Mouse (Mus musculus) heart, adult 2 months (tissue): ENCODE measurements around the gene Kcnk1. TPM values are rescaled to one million over a fixed set of nuclear protein-coding genes. Genes with fewer than 3 reads are reported as not detected.
A peak's percentile ranks its signal among the peaks of the same experiment; 100 is the strongest.

Experiments used
- DNase-seq, 2 experiments: peaks; one replicate each; pipeline ENCODE4 v3.0.0; 2021
- H3K27ac ChIP-seq: fragments of 200-600 bp; 2 replicates; pipeline ENCODE4 v1.8.1; 2022
- H3K27me3 ChIP-seq: fragments of 200-500 bp; 2 replicates; pipeline ENCODE4 v1.6.1; 2012; ENCODE audit warnings: mild to moderate bottlenecking, low read length, inconsistent platforms, mixed read lengths; ENCODE audit not compliant: control insufficient read depth, insufficient read depth
- H3K36me3 ChIP-seq: fragments of 200-500 bp; 2 replicates; pipeline ENCODE4 v1.6.1; 2012; ENCODE audit warnings: low read length, inconsistent platforms; ENCODE audit not compliant: control insufficient read depth, insufficient read depth
- H3K4me1 ChIP-seq: fragments of 200-500 bp; 2 replicates; pipeline ENCODE4 v1.6.1; 2011; ENCODE audit warnings: low read length; ENCODE audit not compliant: control insufficient read depth, insufficient read depth
- H3K4me3 ChIP-seq: fragments of 200-600 bp; 2 replicates; pipeline ENCODE4 v1.8.1; 2022
- H3K79me2 ChIP-seq: fragments of 200-500 bp; replicated peaks from 2 replicates; pipeline ENCODE4 v1.6.1; 2012; ENCODE audit warnings: mild to moderate bottlenecking, inconsistent platforms, low read length, moderate library complexity, mixed read lengths; ENCODE audit not compliant: control insufficient read depth, insufficient read depth
- H3K9ac ChIP-seq: fragments of 200-500 bp; 2 replicates; pipeline ENCODE4 v1.6.1; 2012; ENCODE audit warnings: low read depth, mild to moderate bottlenecking, control low read depth, inconsistent platforms, low read length, mixed read lengths
- CTCF ChIP-seq: fragments of 200-600 bp; IDR thresholded peaks from 2 replicates; pipeline ENCODE4 v1.8.1; 2022; ENCODE audit warnings: antibody characterized with exemption, mild to moderate bottlenecking, moderate library complexity
- EP300 ChIP-seq: fragments of 200-500 bp; IDR thresholded peaks from 2 replicates; pipeline ENCODE4 v1.6.1; 2011; ENCODE audit warnings: low read depth, low read length, control low read depth; ENCODE audit not compliant: insufficient read depth
- POLR2A ChIP-seq: fragments of 200-500 bp; IDR thresholded peaks from 2 replicates; pipeline ENCODE4 v1.6.1; 2011; ENCODE audit warnings: mild to moderate bottlenecking, low read depth, low read length, control low read depth; ENCODE audit not compliant: insufficient read depth
- WGBS: fragments of 180-500 bp; shearing (Covaris S2); methylation state at CpG from one replicate; pipeline ENCODE4 v1.1.7; 2018; 5-methylcytosine and 5-hydroxymethylcytosine counted together
- intact Hi-C: fragments of 180-260 bp; cut with DNase I; formaldehyde crosslinking; loops from one replicate; pipeline ENCODE4 v1.15.1; 2025
- long read RNA-seq: library from polyadenylated mRNA; stranded (forward); transcript quantifications from one replicate; pipeline ENCODE4 v2.0.0, GENCODE M21; 2021
- polyA plus RNA-seq: library from polyadenylated mRNA; depleted of rRNA; stranded (reverse); fragments of >200 nt; gene quantifications from 2 replicates; pipeline ENCODE4 v1.2.3, GENCODE M21; 2012; rRNA removed
- total RNA-seq, 2 experiments: library from RNA; stranded (reverse); gene quantifications; 2 replicates each; pipeline ENCODE4 v1.2.3; 2021

Gene Kcnk1
- total RNA-seq, result under 1 TPM in 1 of 2 experiments, not detected in 1; 0.31 TPM
- 0.32 and 0.78 TPM in 2 replicates for polyA plus RNA-seq
- long read RNA-seq, partial matches to known transcripts, result 0 of 1 reads
- long read RNA-seq, other reads (novel, unspliced or antisense), result 0 of 1 reads

DNA sequence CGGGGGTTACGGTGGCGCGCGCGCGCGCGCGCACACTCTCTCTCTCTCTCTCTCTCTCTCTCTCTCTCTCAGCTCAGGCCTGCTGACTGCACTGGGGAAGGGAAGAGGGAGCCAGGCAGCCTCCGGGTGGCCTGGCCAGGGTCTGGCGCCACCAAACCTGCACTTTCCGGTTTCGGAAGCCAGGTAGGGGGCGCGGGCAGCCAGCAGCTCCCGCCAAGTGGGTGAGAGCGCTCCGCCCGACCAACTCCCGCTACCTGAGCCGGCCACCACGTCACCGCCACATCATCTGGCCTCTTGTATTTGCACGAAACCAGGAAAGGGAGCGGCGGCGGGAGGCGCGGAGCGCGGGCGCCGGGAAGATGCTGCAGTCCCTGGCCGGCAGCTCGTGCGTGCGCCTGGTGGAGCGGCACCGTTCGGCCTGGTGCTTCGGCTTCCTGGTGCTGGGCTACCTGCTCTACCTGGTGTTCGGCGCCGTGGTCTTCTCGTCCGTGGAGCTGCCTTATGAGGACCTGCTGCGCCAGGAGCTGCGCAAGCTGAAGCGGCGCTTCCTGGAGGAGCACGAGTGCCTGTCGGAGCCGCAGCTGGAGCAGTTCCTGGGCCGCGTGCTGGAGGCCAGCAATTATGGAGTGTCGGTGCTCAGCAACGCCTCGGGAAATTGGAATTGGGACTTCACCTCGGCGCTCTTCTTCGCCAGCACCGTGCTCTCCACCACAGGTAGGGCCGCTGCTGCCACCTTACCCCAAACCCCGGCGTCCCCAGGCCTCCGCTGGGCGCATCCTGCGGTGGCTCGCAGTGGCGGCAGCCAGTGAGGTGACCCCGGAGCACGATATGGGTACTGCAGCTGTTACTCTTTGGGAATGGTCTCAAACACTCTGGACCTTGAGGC is at the start of gene Kcnk1:
Gene Kcnk1 (plus strand): TSS at position 70 of the 886 bp plus-strand sequence.
- Histone ChIP-seq H3K36me3 (no peaks in the 10 kb centered on the region), H3K4me3 (no peak within 1 kb of the TSS), H3K4me1 (no peaks in the 10 kb centered on the region), H3K9ac (no peak within 1 kb of the TSS; the same call in 1 of the 2 replicates), H3K79me2 (no peaks in the 10 kb centered on the region), H3K27ac (no peak within 1 kb of the TSS), H3K27me3 (peaks cover 11% of the 10 kb centered on the region)
- 2% methylated on average over 68 of the region's 73 CpGs for WGBS
- intact Hi-C loops, result no loop called here
- DNase-seq, result peak in 1 of 2 experiments; percentile 7
- TF ChIP-seq EP300, result no peak
- no peak for TF ChIP-seq POLR2A
- TF ChIP-seq CTCF, result no peak

DNA sequence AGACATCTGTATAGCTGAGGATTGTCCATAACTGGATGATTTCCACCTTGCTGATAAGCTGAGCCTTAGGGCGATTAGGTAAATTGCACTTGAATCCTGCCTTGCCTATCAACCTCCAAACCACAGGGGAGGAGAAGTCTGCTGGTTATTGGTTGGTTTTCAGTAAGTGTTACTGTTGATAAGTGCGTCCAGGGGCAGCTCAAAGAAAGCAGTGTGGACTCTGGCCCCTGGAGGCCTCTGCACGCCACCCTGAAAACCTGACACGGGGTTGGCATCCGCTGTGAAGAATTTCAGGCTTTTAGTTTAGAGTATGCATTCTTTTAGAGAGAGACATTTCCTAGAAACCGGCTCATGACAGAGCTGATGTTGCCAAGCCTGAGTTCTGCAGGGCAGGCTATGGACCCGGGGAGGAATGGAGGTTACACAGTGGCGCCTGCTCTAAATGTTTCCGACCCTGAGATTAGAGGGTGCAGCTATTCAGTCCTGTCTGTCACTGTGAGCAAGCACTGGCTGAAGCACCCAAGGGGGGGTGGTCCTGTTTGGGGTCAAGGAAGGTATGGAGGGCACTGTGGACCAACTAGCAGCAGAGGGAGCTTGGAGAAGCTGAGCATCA is 46.2 kb upstream of the Kcnk1 start:
- intact Hi-C loops, result no loop called here
- no peaks in the 10 kb centered on the region for H3K79me2 ChIP-seq
- H3K27ac ChIP-seq, result no peak overlapping the region
- 73% methylated on average over 9 of the region's 9 CpGs for WGBS
- H3K36me3 ChIP-seq, result no peaks in the 10 kb centered on the region
- no peak overlapping the region for H3K4me3 ChIP-seq
- no peak for DNase-seq
- TF ChIP-seq EP300, result no peak
- H3K9ac ChIP-seq, result no peak overlapping the region
- H3K4me1 ChIP-seq, result no peaks in the 10 kb centered on the region; the same call in 1 of the 2 replicates
- H3K27me3 ChIP-seq, result no peaks in the 10 kb centered on the region

DNA sequence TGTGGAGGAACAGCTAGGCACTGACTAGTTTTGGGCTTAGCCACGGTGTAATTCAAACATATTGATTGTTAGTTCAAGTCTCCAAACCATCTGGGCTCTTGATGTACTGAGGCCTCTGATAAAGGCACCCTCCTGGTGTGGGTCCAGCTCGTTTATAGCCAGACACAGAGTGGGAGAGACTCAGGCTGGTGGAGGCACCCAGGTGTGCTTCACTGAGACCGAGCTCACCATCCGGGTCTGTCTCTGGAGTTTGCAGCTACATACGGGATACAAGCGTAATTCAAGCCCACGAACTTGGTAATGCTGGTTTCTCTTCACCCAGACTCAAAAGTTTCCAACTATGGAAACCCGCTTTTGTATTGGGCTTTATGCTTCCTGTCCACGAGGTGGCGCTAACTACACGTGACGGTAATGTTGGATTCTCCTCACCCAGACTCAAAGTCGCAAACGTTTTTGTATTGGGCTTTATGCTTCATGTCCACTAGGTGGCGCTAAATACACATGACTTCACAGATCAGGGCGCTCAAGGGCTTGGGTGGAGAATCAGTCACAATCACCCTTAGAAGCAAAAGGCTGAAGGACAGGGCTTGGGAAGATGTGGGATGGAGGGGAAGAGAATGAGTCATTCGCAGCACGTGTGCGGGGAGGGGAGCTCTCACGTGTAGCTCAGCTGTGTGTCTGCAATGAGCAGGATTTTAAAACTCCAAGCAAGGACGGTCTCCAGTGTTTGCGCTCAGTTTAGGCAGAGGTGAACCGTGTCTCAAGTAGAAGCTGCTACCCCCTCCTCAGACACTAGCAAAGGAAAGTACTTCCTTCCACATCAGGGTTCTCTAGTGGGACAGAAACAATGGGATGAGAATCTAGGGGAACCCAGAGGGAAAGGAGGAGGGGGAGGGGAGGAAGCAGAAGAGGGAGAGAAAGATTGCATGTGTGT is 44.7 kb upstream of the Kcnk1 start:
- no peaks in the 10 kb centered on the region; the same call in 1 of the 2 replicates for H3K4me1 ChIP-seq
- DNase-seq, result peak; percentile 64 to 72
- no peak overlapping the region for H3K4me3 ChIP-seq
- H3K9ac ChIP-seq, result no peak overlapping the region
- H3K79me2 ChIP-seq, result no peaks in the 10 kb centered on the region
- H3K27ac ChIP-seq, result no peak overlapping the region
- H3K36me3 ChIP-seq, result no peaks in the 10 kb centered on the region
- 19% methylated on average over 23 of the region's 23 CpGs for WGBS
- TF ChIP-seq EP300 (peak; percentile 73; the same call in 1 of the 2 replicates), POLR2A (no peak), CTCF (peak; percentile 92)
- intact Hi-C loops, result no loop called here
- no peaks in the 10 kb centered on the region for H3K27me3 ChIP-seq

DNA sequence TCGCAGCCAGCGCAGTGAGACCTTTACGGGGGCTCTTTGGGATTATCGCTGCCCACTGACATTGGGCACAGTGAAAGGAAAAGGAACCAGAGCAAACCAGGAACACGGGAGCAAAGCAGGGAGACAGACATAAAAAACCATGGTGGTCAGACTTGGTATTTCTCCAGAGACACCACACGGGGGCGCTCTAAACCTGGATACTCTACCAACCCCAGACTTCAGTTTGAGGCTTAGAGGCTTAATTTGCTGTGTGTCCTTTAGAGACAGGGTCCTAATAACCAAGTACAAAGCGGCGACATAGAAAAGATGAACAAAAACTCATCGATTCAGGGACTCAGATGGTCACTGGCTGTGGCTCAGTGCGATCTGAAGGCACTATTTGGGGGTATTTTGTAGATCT is 39.3 kb upstream of the Kcnk1 start:
- no peak overlapping the region for H3K27ac ChIP-seq
- H3K79me2 ChIP-seq, result no peaks in the 10 kb centered on the region
- intact Hi-C loops, result loop anchor here (1.0 kb wide), 1 partner anchor 126 kb away; no protein-coding TSS in a partner anchor
- H3K4me1 ChIP-seq, result no peaks in the 10 kb centered on the region
- H3K4me3 ChIP-seq, result no peak overlapping the region
- H3K27me3 ChIP-seq, result no peaks in the 10 kb centered on the region
- 14% methylated on average over 11 of the region's 11 CpGs for WGBS
- no peaks in the 10 kb centered on the region for H3K36me3 ChIP-seq
- H3K9ac ChIP-seq, result no peak overlapping the region
- DNase-seq, result no peak
- no peak for TF ChIP-seq EP300
- TF ChIP-seq CTCF, result peak; percentile 65
- no peak for TF ChIP-seq POLR2A

DNA sequence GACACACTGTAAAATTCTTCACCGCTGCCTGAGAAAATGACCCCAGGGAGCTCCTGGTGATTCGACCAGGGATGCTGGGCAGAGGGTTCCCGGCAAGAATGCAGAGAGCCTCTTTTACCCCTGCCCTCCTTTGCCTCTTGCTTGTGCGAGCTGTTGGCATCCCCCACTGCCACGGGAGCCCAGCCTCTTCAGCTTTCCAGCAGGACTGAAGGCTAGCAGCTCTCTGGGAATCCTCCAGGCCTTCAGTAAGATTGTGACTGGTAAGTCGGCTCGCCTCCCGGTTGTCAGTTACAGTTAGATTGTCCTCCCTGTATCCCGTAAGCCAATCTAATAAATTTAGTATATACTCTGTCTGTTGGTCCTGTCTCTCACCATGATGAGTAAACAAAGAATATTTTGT is 38.2 kb upstream of the Kcnk1 start:
- no peak overlapping the region for H3K4me3 ChIP-seq
- no peaks in the 10 kb centered on the region for H3K4me1 ChIP-seq
- TF ChIP-seq POLR2A, result no peak
- TF ChIP-seq CTCF, result no peak
- TF ChIP-seq EP300, result no peak
- H3K79me2 ChIP-seq, result no peaks in the 10 kb centered on the region
- H3K27me3 ChIP-seq, result peaks cover 2% of the 10 kb centered on the region; the same call in 1 of the 2 replicates
- no peak overlapping the region for H3K9ac ChIP-seq
- no peaks in the 10 kb centered on the region for H3K36me3 ChIP-seq
- intact Hi-C loops, result no loop called here
- no peak for DNase-seq
- WGBS, result 76% methylated on average over 9 of the region's 9 CpGs
- H3K27ac ChIP-seq, result no peak overlapping the region
